Mouse (Mus musculus) stomach, embryonic 15.5 days (tissue): ENCODE data around the gene Cela1. TPM values are rescaled to one million over a fixed set of nuclear protein-coding genes. Genes with fewer than 3 reads are reported as not detected.

Experiments used
- ATAC-seq: fragments of 200-750 bp; cut with Nextera tagmentation; 2 replicates; pipeline ENCODE4 v1.8.0; 2017; ENCODE audit warnings: low read depth, moderate number of reproducible peaks, moderate TSS enrichment; ENCODE audit not compliant: insufficient read depth, low FRiP score
- H3K27ac ChIP-seq: fragments of 300-500 bp; sonication (generic); 2 replicates; pipeline ENCODE4 v1.5.1; 2015; ENCODE audit warnings: mild to moderate bottlenecking, inconsistent platforms
- H3K27me3 ChIP-seq: fragments of 300-500 bp; sonication (generic); replicated peaks from 2 replicates; pipeline ENCODE4 v1.6.1; 2015; ENCODE audit warnings: inconsistent platforms
- H3K36me3 ChIP-seq: fragments of 300-500 bp; sonication (generic); 2 replicates; pipeline ENCODE4 v1.6.1; 2015; ENCODE audit warnings: inconsistent platforms
- H3K4me1 ChIP-seq: fragments of 300-500 bp; sonication (generic); 2 replicates; pipeline ENCODE4 v1.6.1; 2015; ENCODE audit warnings: inconsistent platforms
- H3K4me2 ChIP-seq: fragments of 300-500 bp; sonication (generic); 2 replicates; pipeline ENCODE4 v1.6.1; 2015; ENCODE audit warnings: mild to moderate bottlenecking, inconsistent platforms
- H3K4me3 ChIP-seq: fragments of 300-500 bp; sonication (generic); replicated peaks from 2 replicates; pipeline ENCODE4 v1.5.1; 2015; ENCODE audit warnings: inconsistent platforms
- H3K9ac ChIP-seq: fragments of 300-500 bp; sonication (generic); 2 replicates; pipeline ENCODE4 v1.6.1; 2015; ENCODE audit warnings: inconsistent platforms
- H3K9me3 ChIP-seq: fragments of 300-500 bp; sonication (generic); 2 replicates; pipeline ENCODE4 v1.6.1; 2016; ENCODE audit warnings: inconsistent platforms
- WGBS: fragments of 180-500 bp; shearing (Covaris S2); methylation state at CpG from one replicate; pipeline ENCODE4 v1.1.7; 2015; 5-methylcytosine and 5-hydroxymethylcytosine counted together
- polyA plus RNA-seq: library from polyadenylated mRNA; unstranded; fragments of >200 nt; fragmentation: Nextera tagmentation; extraction: Ambion mirVana; gene quantifications from 2 replicates; pipeline ENCODE4 v1.2.1, GENCODE M21; 2015

The Cela1 gene
- polyA plus RNA-seq, 1 experiment from 2014 or later = 273 TPM

DNA sequence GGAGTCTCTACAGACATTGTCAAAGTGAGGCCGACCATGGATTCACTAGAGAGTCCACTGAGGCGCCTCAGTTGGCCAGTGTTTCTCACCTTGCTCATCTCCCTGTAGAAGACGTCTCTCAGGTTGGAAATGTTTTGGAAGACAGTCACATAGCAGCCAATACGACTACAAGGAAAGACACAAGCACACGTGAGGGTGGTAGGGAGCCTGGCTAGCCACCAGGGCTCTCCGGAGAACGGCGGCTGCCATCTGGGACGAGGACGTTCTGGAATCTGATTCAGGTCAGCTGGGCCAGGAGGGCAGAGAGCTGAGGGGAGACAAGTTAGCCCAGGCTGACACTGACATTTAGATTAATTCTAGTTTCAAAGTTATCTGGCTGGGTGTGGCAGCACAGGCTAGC, 37.6 kb downstream of the Cela1 start:
- no peaks in the 10 kb centered on the region for H3K9me3 ChIP-seq
- H3K27ac ChIP-seq = no peak overlapping the region
- no peaks in the 10 kb centered on the region for H3K4me1 ChIP-seq
- H3K27me3 ChIP-seq = no peaks in the 10 kb centered on the region
- 84% methylated on average over 10 of the region's 10 CpGs for WGBS
- H3K4me2 ChIP-seq = no peak overlapping the region
- ATAC-seq = no peak
- H3K36me3 ChIP-seq = no peaks in the 10 kb centered on the region
- H3K9ac ChIP-seq = no peak overlapping the region
- no peak overlapping the region for H3K4me3 ChIP-seq

DNA sequence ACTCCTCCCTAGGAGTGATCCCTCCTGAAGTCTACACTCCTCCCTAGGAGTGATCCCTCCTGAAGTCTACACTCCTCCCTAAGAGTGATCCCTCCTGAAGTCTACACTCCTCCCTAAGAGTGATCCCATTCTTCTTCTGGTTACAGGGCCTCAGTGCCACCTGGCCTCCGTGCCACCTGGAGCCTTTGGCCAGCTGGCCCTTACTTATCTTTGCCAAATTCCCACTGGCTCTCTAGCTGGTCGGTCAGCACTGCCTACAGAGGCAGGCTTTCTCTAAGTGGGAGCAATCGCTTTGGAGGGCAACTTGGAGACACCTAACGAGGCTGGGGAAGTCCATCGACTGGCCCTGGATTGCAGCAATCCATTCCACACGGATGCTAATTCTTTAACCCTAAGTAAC, 41.6 kb downstream of the Cela1 start:
- Histone ChIP-seq H3K9ac (no peak overlapping the region), H3K4me1 (no peaks in the 10 kb centered on the region), H3K9me3 (no peaks in the 10 kb centered on the region), H3K36me3 (no peaks in the 10 kb centered on the region), H3K27ac (no peak overlapping the region), H3K4me3 (no peak overlapping the region), H3K4me2 (no peak overlapping the region), H3K27me3 (no peaks in the 10 kb centered on the region)
- 70% methylated on average over 6 of the region's 6 CpGs for WGBS
- ATAC-seq = no peak

DNA sequence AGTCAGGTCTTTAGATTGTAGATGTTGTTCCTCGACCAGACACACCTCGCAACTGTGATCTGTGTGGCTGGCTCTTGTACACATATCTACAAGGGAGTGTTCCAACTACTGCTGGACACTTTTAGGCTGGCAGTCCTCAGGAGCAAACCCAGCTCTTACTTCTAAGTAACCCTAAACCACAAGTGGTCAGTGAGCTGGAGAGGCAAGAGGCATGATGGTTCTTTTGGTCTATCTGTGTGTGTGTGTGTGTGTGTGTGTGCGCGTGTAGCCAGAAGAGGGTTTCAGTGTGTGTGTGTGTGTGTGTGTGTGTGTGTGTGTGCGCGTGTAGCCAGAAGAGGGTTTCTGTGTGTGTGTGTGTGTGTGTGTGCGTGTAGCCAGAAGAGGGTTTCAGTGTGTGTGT, 45.3 kb downstream of the Cela1 start:
- Histone ChIP-seq H3K27ac (no peak overlapping the region), H3K4me3 (no peak overlapping the region), H3K4me2 (no peak overlapping the region), H3K9ac (no peak overlapping the region), H3K4me1 (0 out of 2 replicates have a peak, but pooled peaks cover 4% of the 10 kb centered on the region), H3K36me3 (no peaks in the 10 kb centered on the region), H3K27me3 (peaks cover 7% of the 10 kb centered on the region; the same call in 1 of the 2 replicates), H3K9me3 (no peaks in the 10 kb centered on the region)
- no peak for ATAC-seq
- WGBS = 88% methylated on average over 7 of the region's 7 CpGs

DNA sequence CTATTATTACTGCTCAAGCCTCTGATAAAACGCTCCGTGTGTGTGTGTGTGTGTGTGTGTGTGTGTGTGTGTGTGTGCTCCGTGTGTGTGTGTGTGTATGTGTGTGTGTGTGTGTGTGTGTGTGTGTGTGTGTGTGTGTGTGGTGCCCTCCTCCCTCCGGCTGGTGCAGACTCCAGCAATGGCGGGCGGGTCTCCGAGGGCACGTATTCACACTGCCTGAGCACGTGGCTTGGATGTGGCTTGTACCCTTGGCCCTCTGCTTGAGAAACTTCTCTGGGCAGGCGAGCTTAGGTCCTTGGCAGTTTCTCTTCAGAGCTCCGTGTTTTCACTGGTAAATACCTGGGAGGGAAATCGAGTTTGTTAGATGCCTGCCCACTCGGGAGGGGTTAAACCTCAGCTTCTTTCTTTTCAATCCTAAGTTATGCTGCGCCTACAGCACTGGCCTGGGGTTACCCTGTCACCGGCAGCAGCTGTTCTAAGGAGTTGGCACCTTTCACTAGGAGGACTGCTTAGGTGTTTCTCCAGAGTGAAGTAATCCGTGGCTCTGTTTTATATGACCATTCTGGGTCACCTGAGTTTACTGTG, 46.4 kb downstream of the Cela1 start:
- Histone ChIP-seq H3K9me3 (no peaks in the 10 kb centered on the region), H3K4me3 (no peak overlapping the region), H3K4me2 (no peak overlapping the region), H3K27ac (no peak overlapping the region), H3K4me1 (peaks cover 14% of the 10 kb centered on the region; the same call in 1 of the 2 replicates), H3K9ac (no peak overlapping the region), H3K27me3 (peaks cover 18% of the 10 kb centered on the region), H3K36me3 (no peaks in the 10 kb centered on the region)
- 62% methylated on average over 13 of the region's 16 CpGs for WGBS
- ATAC-seq = no peak

DNA sequence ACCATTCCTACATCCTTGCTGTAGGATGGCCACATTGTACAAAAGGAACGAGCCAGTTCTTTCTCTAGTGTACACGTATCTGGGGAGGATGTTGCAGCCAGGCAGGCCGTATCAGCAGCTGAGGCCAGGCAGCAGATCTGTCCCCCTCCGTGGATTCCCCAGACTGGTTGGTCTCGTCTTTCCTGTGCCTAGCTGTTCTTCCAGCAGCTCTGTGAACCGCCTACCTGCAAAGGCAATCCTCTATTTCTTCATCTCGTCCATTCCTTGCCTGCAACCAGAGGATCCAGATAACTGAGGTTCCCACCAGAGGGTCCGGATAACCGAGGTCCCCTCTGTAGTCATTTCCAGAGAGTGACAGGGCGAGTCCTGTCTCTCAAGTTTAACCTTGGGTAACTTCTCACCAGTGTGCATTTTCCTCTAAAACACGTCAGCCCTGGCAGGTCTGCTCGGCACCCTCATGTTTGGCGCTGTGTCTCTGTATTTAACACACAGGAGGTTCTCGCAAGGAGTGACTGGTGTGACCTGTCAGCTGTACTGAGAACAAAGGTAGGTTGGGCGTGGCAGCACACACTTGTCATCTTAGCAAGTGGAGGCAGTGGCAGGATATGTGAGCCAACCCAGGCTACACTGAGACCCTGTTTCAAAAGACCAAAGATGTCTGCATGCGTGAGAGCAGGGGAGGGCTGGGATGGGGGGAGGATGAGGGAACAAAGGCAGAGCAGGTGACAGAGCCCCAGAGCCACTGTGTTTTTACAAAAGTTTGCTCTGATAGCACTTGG, 47.6 kb downstream of the Cela1 start:
- ATAC-seq = no peak
- H3K4me1 ChIP-seq = peaks cover 19% of the 10 kb centered on the region; the same call in 1 of the 2 replicates
- H3K27ac ChIP-seq = no peak overlapping the region; the same call in none of the 2 replicates
- H3K9ac ChIP-seq = no peak overlapping the region
- H3K27me3 ChIP-seq = peaks cover 25% of the 10 kb centered on the region
- H3K9me3 ChIP-seq = no peaks in the 10 kb centered on the region
- H3K4me3 ChIP-seq = no peak overlapping the region
- H3K36me3 ChIP-seq = no peaks in the 10 kb centered on the region
- no peak overlapping the region for H3K4me2 ChIP-seq
- 68% methylated on average over 16 of the region's 16 CpGs for WGBS

DNA sequence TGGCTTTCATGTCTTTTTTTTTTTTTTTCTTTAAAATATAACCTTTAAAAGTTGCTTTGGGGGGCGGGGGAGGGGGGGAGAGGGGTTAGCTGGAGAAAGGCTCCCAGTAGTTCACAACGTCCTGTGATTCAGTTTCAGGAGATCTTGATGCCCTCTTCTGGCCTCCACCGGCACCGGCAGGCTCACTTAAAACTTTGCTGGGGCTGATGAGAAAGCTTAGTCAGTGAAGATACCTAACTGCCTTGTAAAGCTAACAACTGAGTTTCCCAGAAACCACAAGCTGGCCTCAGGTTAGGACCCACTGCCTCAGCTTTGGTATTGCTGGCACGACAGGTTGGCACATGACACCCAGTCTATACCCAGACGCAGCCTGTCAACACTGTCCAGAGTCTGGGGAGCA, 50.1 kb downstream of the Cela1 start:
- 16% methylated on average over 6 of the region's 6 CpGs for WGBS

DNA sequence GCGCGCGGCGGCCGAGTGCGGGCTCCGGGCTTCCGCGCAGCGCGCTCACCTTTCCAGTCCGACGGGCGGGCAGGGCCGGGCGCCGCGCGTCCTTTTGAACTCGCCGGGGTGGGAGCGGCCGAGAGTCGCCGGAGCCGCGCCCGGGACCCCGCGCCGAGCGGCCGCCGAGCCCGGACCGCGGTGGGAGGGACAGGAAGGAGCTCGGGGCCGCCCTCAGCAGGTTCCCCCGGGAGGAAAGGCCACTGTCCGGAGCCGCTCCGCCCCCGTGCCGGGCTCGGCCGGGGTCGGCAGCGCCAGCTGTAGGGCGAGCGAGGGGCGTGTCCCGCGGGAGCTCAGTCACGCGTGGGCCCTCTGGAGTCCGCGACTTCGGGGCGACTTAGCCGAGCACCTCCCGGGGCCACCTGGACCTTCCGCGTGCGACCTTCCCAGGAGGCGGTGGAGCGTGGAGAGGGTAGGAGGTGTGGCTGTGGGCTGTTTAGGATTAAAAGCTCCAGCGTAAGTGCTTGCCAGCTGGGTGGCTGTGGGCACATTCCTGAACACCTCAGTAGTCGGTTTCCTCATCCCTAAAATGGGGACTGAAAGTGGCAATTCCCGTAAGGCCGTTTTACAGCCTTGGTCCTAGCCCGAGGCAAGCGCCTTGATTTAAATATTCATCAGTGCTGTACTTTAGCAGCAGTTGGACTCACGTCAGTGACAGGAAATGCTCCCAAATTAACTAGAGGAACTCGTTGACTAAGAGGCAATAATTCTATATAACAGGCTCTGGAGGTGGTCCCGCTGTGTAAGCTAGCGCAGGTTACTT, 50.8 kb downstream of the Cela1 start, which contains the start of gene Smagp:
Gene Smagp (minus strand): TSS at position 241 of the 802 bp plus-strand sequence.
- H3K4me3 ChIP-seq = peak within 1 kb of the TSS; percentile 53
- peaks cover 19% of the 10 kb centered on the region; the same call in 1 of the 2 replicates for H3K4me1 ChIP-seq
- H3K4me2 ChIP-seq = peak within 1 kb of the TSS; percentile 90
- whole genome bisulfite sequencing = under 1% methylated on average over 76 of the region's 77 CpGs
- no peaks in the 10 kb centered on the region for H3K36me3 ChIP-seq
- H3K27me3 ChIP-seq = peaks cover 29% of the 10 kb centered on the region
- ATAC-seq = peak; percentile 54
- H3K9me3 ChIP-seq = no peaks in the 10 kb centered on the region
- H3K27ac ChIP-seq = peak within 1 kb of the TSS; percentile 78
- H3K9ac ChIP-seq = peak within 1 kb of the TSS; percentile 47; the same call in 1 of the 2 replicates

More for the DNA sequence above, 50.1 kb downstream of the Cela1 start:
- ATAC-seq = no peak
- Histone ChIP-seq H3K36me3 (no peaks in the 10 kb centered on the region), H3K4me1 (peaks cover 19% of the 10 kb centered on the region; the same call in 1 of the 2 replicates), H3K4me2 (peak overlapping the region; percentile 90), H3K27me3 (peaks cover 29% of the 10 kb centered on the region), H3K9ac (no peak overlapping the region), H3K27ac (no peak overlapping the region), H3K9me3 (no peaks in the 10 kb centered on the region), H3K4me3 (peak overlapping the region; percentile 53; the same call in 1 of the 2 replicates)

DNA sequence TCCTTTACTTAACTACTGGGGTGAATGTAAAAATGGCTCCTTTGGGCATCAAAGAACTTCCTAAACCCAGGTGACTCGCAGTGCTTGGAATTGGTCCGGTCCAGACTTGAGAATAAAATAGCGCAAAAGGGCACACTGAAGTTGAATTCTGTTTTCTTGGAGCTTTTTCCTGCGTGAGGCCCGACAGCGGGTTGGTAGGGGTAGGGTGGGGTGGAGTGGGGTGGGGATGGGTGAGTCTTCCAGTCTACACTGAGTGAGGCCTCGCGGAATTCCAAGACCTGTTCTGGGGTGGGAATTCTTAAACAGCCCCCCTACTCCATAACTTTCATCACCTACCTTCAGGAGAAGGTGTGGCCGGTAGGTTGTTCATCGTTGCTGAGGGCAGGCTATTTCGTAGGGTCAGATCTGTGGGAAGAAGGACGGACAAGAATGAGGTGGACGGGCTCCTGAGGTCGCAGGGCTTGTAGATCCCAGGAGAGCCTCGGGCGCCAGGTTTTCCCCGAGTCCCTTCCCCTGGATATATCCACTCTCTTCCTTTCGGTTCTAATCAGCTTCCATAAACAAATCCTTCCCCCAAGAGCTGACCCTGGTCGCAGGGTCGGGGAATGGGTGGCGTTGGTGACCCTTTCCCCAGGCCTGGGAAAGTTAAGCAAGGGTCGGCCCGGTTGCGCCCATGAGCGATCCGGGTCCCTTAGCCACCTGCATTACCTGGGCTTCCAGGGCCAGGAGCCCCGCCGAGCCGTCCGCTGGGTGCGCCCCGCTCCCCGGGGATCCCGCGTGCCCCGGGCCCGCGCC, 51.7 kb downstream of the Cela1 start:
- Histone ChIP-seq H3K4me3 (peak overlapping the region; percentile 53), H3K27me3 (peaks cover 29% of the 10 kb centered on the region), H3K27ac (peak overlapping the region; percentile 78), H3K9ac (peak overlapping the region; percentile 47; the same call in 1 of the 2 replicates), H3K36me3 (no peaks in the 10 kb centered on the region), H3K4me2 (peak overlapping the region; percentile 90), H3K9me3 (no peaks in the 10 kb centered on the region), H3K4me1 (peaks cover 19% of the 10 kb centered on the region; the same call in 1 of the 2 replicates)
- no peak; the same call in 1 of the 2 replicates for ATAC-seq
- 5% methylated on average over 38 of the region's 38 CpGs for WGBS

DNA sequence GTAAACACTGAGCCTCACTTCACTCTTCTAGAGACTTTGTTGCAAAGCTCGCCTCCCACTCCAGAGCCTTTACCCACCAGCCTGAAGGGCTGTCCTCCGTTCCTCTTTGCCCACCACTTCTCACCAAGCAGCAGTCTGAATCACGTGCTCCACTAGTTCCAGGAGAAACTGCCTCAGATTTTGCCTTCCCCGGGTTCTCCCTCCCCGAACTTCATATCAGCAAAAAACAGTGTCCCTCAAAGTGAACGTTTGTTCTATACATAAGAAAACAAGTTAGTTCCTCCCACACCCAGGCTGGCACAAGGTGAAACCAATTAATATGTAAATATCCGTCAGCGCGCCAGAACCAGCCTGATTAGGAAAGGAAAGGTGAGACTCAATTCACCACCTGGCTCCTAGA, 52.5 kb downstream of the Cela1 start:
- Histone ChIP-seq H3K4me1 (peaks cover 15% of the 10 kb centered on the region; the same call in 1 of the 2 replicates), H3K4me3 (peak overlapping the region; percentile 53), H3K27ac (peak overlapping the region; percentile 78; the same call in 1 of the 2 replicates), H3K4me2 (peak overlapping the region; percentile 90), H3K9me3 (no peaks in the 10 kb centered on the region), H3K27me3 (peaks cover 29% of the 10 kb centered on the region), H3K9ac (no peak overlapping the region), H3K36me3 (no peaks in the 10 kb centered on the region)
- WGBS = 8% methylated on average over 9 of the region's 9 CpGs
- ATAC-seq = no peak

DNA sequence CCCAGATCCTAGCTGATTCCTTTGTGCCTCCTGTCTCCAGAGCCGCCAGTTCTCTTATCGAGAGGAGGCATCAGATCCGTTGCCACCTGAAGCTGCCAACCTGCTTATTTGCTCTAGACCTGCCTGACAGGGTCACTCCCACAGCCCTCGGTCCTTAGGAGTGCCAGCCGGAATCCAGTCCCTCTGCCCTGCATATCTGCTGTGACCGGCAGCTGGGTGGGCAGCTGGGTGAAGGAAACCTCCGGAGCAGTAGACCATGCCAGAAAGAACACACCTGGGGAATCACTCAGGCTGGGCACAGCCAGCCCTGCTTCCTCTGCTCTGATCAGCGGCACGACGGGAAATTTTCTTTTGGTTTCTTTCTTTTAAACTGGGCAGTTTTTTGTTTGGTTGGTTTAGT, 54.4 kb downstream of the Cela1 start:
- Histone ChIP-seq H3K9me3 (no peaks in the 10 kb centered on the region), H3K4me3 (no peak overlapping the region), H3K27ac (peak overlapping the region; percentile 41; the same call in 1 of the 2 replicates), H3K27me3 (peaks cover 29% of the 10 kb centered on the region), H3K36me3 (no peaks in the 10 kb centered on the region), H3K9ac (no peak overlapping the region), H3K4me2 (no peak overlapping the region), H3K4me1 (peaks cover 20% of the 10 kb centered on the region)
- ATAC-seq = no peak
- 74% methylated on average over 10 of the region's 10 CpGs for WGBS

DNA sequence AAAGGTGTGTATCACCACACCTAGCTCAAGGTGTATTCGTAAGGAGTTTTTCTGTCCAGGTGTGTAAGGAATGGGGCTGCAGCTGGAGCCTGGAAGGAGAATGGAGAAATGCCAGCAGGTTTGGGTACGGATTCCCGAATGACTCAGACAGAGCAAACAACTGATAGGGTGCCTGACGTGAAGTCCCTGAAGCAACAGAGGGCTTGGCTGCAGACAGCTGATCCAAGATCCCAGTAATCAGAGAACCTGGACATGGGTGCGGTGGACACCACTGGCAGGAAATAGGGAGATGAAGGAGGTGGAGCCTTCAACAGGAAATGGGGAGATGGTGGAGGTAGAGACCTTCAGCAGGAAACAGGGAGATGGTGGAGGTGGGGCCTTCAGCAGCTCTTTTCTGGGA, 55.4 kb downstream of the Cela1 start:
- Histone ChIP-seq H3K36me3 (no peaks in the 10 kb centered on the region), H3K9ac (no peak overlapping the region), H3K27me3 (peaks cover 22% of the 10 kb centered on the region), H3K27ac (no peak overlapping the region), H3K4me3 (no peak overlapping the region), H3K4me2 (no peak overlapping the region), H3K9me3 (no peaks in the 10 kb centered on the region), H3K4me1 (peaks cover 27% of the 10 kb centered on the region)
- 67% methylated on average over 5 of the region's 5 CpGs for WGBS
- ATAC-seq = no peak
